Mouse (Mus musculus): ENCODE results near the gene 9230112D13Rik.

GRCm38 (mm10) chr14:34501447-34501803 is 21.2 kb downstream of the 9230112D13Rik start:
- no peak for TF ChIP-seq POLR2A (IDR thresholded peaks at IDR 0.05; ENCODE audit: borderline replicate concordance, insufficient read depth, low read length)
- no peak for TF ChIP-seq CTCF (IDR thresholded peaks at IDR 0.05; ENCODE audit: borderline replicate concordance, insufficient read depth, low read depth, low read length)

Data from cerebellum, adult 2 months (tissue).